Mouse (Mus musculus): Measurements from ENCODE around the gene Sh3gl3.

- TF ChIP-seq POLR2A (IDR thresholded peaks at IDR 0.05; ENCODE audit: insufficient read depth, low read depth, low read length), result no peak
- no peak for TF ChIP-seq CTCF (IDR thresholded peaks at IDR 0.05)
These were observed 90.5 kb downstream of the Sh3gl3 start for GRCm38 (mm10) chr7:82264119-82264518.

Data from heart, adult 2 months (tissue).